Mouse (Mus musculus): ENCODE results near the gene Cog4.
"Not testable (repeated sequence)": the region's sequence is repeated elsewhere in the genome, so short reads cannot be mapped to it uniquely, and the experiment has no call there.

Gene Cog4

GRCm38 (mm10) chr8:110889904-110890470 is 43.6 kb downstream of the Cog4 start:
- DNase-seq (ENCODE audit: low spot score): no peak

GRCm38 (mm10) chr8:110892040-110892439 is 45.6 kb downstream of the Cog4 start:
- no peak for DNase-seq (ENCODE audit: low spot score)

GRCm38 (mm10) chr8:110892913-110893312 is 46.5 kb downstream of the Cog4 start:
- DNase-seq (ENCODE audit: low spot score): no peak

- DNase-seq (ENCODE audit: low spot score): no peak
These were observed 48.5 kb downstream of the Cog4 start for GRCm38 (mm10) chr8:110894851-110895250.

- no peak for DNase-seq (ENCODE audit: low spot score)
These were observed 48.9 kb downstream of the Cog4 start for GRCm38 (mm10) chr8:110895254-110895653.

GRCm38 (mm10) chr8:110895812-110896211 is 49.4 kb downstream of the Cog4 start:
- DNase-seq (ENCODE audit: low spot score): no peak

GRCm38 (mm10) chr8:110897495-110897894 is 51.1 kb downstream of the Cog4 start:
- no peak for DNase-seq (ENCODE audit: low spot score)

- DNase-seq (ENCODE audit: low spot score): no peak
These were observed 54.7 kb downstream of the Cog4 start for GRCm38 (mm10) chr8:110901056-110901455.

- peak; percentile 76 for DNase-seq (ENCODE audit: low spot score)
These were observed 55.6 kb downstream of the Cog4 start, which contains the start of gene Fuk for GRCm38 (mm10) chr8:110901839-110902578. Gene Fuk, minus strand, starts transcription at chr8:110902488.

GRCm38 (mm10) chr8:110902579-110902965 is 56.2 kb downstream of the Cog4 start:
- DNase-seq (ENCODE audit: low spot score): no peak

GRCm38 (mm10) chr8:110905404-110905803 is 59.0 kb downstream of the Cog4 start:
- DNase-seq (ENCODE audit: low spot score): no peak

- DNase-seq (ENCODE audit: low spot score): no peak
These were observed 60.3 kb downstream of the Cog4 start for GRCm38 (mm10) chr8:110906682-110907081.

- DNase-seq (ENCODE audit: low spot score): not testable (repeated sequence)
These were observed 63.5 kb downstream of the Cog4 start for GRCm38 (mm10) chr8:110909850-110910249.

GRCm38 (mm10) chr8:110911576-110912570 is 65.5 kb downstream of the Cog4 start:
- no peak for DNase-seq (ENCODE audit: low spot score)

GRCm38 (mm10) chr8:110917415-110917814 is 71.0 kb downstream of the Cog4 start:
- no peak for DNase-seq (ENCODE audit: low spot score)

GRCm38 (mm10) chr8:110918027-110918426 is 71.6 kb downstream of the Cog4 start:
- no peak for DNase-seq (ENCODE audit: low spot score)

- no peak for DNase-seq (ENCODE audit: low spot score)
These were observed 72.1 kb downstream of the Cog4 start for GRCm38 (mm10) chr8:110918460-110918859.

GRCm38 (mm10) chr8:110919341-110920031 is 73.1 kb downstream of the Cog4 start, which contains the start of gene St3gal2:
Gene St3gal2, plus strand, starts transcription at chr8:110919922.
- peak; percentile 80 for DNase-seq (ENCODE audit: low spot score)

GRCm38 (mm10) chr8:110920032-110920772 is 73.8 kb downstream of the Cog4 start:
- DNase-seq (ENCODE audit: low spot score): no peak

GRCm38 (mm10) chr8:110920773-110921277 is 74.4 kb downstream of the Cog4 start:
- DNase-seq (ENCODE audit: low spot score): no peak

All from T-cell, adult 2 months (primary cell).